Mouse (Mus musculus) cerebellum, adult 2 months (tissue): ENCODE data around the gene Rps3.

Experiments
- CTCF ChIP-seq: fragments of 200-500 bp; IDR thresholded peaks from 2 replicates; pipeline ENCODE4 v1.5.1; 2011; ENCODE audit warnings: low read depth, mild to moderate bottlenecking, control low read depth, low read length, moderate library complexity, borderline replicate concordance; ENCODE audit not compliant: insufficient read depth
- POLR2A ChIP-seq: fragments of 200-500 bp; IDR thresholded peaks from 2 replicates; pipeline ENCODE4 v1.6.1; 2011; ENCODE audit warnings: low read length, control low read depth, borderline replicate concordance; ENCODE audit not compliant: insufficient read depth

DNA sequence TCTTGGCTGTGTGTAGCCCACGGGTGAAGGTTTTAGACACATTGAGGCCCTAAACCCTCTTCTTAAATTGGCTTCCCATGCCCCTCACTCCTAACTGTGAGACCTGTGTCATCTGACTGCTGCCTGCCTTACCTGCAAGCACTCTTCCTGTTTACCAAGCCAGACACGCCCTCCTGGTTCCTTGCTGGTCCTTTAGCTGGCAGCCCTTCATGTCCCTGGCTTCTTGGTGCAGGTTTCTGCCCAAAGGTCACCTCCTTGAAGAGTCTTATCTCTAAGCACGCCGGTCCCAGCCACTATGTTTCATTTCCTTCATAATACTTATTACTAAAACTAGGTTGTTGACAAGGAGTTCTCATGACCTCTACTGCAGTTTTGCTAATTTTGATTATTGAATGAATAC lies 49.0 kb upstream of the Rps3 start:
- TF ChIP-seq POLR2A (no peak), CTCF (no peak)
